Mouse (Mus musculus) intestine, postnatal 0 days (tissue): ENCODE measurements around the gene Gnl2. TPM values are rescaled to one million over a fixed set of nuclear protein-coding genes. Genes with fewer than 3 reads are reported as not detected.

Source experiments
- ATAC-seq: fragments of 200-750 bp; cut with Nextera tagmentation; 2 replicates; pipeline ENCODE4 v1.8.0; 2017; ENCODE audit warnings: mild to moderate bottlenecking, moderate TSS enrichment, moderate library complexity
- H3K27ac ChIP-seq: fragments of 300-500 bp; sonication (generic); 2 replicates; pipeline ENCODE4 v1.5.1; 2014; ENCODE audit warnings: mild to moderate bottlenecking, low read depth, low read length, moderate library complexity
- H3K27me3 ChIP-seq: fragments of 300-500 bp; sonication (generic); replicated peaks from 2 replicates; pipeline ENCODE4 v1.6.1; 2014; ENCODE audit warnings: low read length, mixed read lengths; ENCODE audit not compliant: control insufficient read depth, insufficient read depth
- H3K36me3 ChIP-seq: fragments of 300-500 bp; sonication (generic); 2 replicates; pipeline ENCODE4 v1.6.1; 2014; ENCODE audit warnings: mild to moderate bottlenecking, moderate library complexity; ENCODE audit not compliant: control insufficient read depth, insufficient read depth
- H3K4me1 ChIP-seq: fragments of 300-500 bp; sonication (generic); replicated peaks from 2 replicates; pipeline ENCODE4 v1.6.1; 2014; ENCODE audit warnings: antibody characterized with exemption, low read length, mixed read lengths; ENCODE audit not compliant: control insufficient read depth, insufficient read depth
- H3K4me2 ChIP-seq: fragments of 300-500 bp; sonication (generic); replicated peaks from 2 replicates; pipeline ENCODE4 v1.6.1; 2014; ENCODE audit warnings: low read depth, mild to moderate bottlenecking, moderate library complexity
- H3K4me3 ChIP-seq: fragments of 300-500 bp; sonication (generic); 2 replicates; pipeline ENCODE4 v1.5.1; 2014; ENCODE audit warnings: low read depth, low read length
- H3K9ac ChIP-seq: fragments of 300-500 bp; sonication (generic); 2 replicates; pipeline ENCODE4 v1.6.1; 2014; ENCODE audit warnings: mild to moderate bottlenecking, low read depth, low read length
- H3K9me3 ChIP-seq: fragments of 300-500 bp; sonication (generic); 2 replicates; pipeline ENCODE4 v1.6.1; 2016; ENCODE audit warnings: mixed run types; ENCODE audit not compliant: control insufficient read depth
- CTCF ChIP-seq: sonication (generic); IDR thresholded peaks from 2 replicates; pipeline ENCODE4 v1.5.1; 2016; ENCODE audit warnings: low read depth, mild to moderate bottlenecking, control low read depth, antibody characterized with exemption, moderate library complexity
- WGBS: fragments of 180-500 bp; shearing (Covaris S2); extraction: QIAGEN DNeasy Blood & Tissue Kit; methylation state at CpG from one replicate; pipeline ENCODE4 v1.1.7; 2014; 5-methylcytosine and 5-hydroxymethylcytosine counted together
- polyA plus RNA-seq: library from polyadenylated mRNA; unstranded; fragments of >200 nt; fragmentation: Nextera tagmentation; extraction: Ambion mirVana; gene quantifications from 2 replicates; pipeline ENCODE4 v1.2.1, GENCODE M21; 2015

The Gnl2 gene
- polyA plus RNA-seq, 1 experiment from 2014 or later = 28.6 TPM

GRCm38 (mm10) chr4:125057273-125057672 lies 40.9 kb downstream of the Gnl2 start:
- H3K9me3 ChIP-seq = no peaks in the 10 kb centered on the region
- H3K27me3 ChIP-seq = no peaks in the 10 kb centered on the region
- no peak overlapping the region for H3K9ac ChIP-seq
- no peak overlapping the region for H3K27ac ChIP-seq
- peaks cover 40% of the 10 kb centered on the region for H3K36me3 ChIP-seq
- WGBS = 50% methylated on average over 3 of the region's 3 CpGs
- ATAC-seq = no peak
- TF ChIP-seq CTCF = no peak
- H3K4me3 ChIP-seq = no peak overlapping the region
- H3K4me2 ChIP-seq = no peak overlapping the region
- H3K4me1 ChIP-seq = no peaks in the 10 kb centered on the region

DNA sequence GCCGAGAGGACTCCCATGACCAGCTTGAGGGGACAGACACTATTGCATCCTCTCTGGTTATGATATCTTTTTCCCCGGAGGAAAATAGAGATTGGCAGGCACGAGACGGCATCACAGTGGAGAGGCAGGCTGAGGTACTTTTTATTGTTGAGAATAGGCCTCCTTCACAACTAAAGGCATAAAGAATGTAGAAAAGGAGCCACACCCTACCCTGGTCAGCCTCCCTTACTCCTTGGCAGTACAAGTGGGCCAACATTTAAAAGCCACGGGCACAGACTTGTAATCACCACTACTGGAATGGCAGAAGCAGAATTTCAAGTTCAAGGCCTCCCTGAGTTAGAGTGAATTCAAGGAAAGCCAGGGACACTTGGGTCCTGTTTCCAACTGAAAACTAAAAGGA lies 41.6 kb downstream of the Gnl2 start:
- Histone ChIP-seq H3K36me3 (peaks cover 33% of the 10 kb centered on the region), H3K27ac (no peak overlapping the region), H3K4me3 (no peak overlapping the region), H3K9me3 (no peaks in the 10 kb centered on the region), H3K27me3 (no peaks in the 10 kb centered on the region), H3K9ac (no peak overlapping the region), H3K4me1 (no peaks in the 10 kb centered on the region), H3K4me2 (no peak overlapping the region)
- WGBS = 44% methylated on average over 5 of the region's 5 CpGs
- no peak for ATAC-seq
- TF ChIP-seq CTCF = no peak

DNA sequence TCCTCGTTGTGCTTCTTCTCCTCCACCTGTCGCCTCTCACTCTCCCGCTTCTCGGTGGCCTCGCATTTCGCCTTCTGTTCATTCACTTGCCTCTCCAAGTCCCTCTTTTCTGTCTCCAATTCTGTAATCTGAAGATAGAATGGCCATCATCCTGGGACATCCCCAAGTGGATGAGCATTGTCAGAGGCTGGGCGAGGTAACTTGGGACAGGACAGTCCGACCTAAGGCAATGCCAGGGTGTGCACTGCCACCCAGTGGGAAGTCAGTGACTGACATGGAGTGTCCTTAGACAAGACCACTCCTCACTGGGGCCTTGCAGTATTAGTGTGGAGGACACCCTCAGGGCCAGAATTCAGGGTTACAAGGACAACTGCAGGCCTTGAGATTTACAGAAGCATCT lies 42.6 kb downstream of the Gnl2 start:
- H3K9ac ChIP-seq = no peak overlapping the region
- H3K27ac ChIP-seq = no peak overlapping the region
- H3K4me1 ChIP-seq = no peaks in the 10 kb centered on the region
- H3K27me3 ChIP-seq = no peaks in the 10 kb centered on the region
- H3K9me3 ChIP-seq = no peaks in the 10 kb centered on the region
- 2% methylated on average over 8 of the region's 8 CpGs for WGBS
- peak; percentile 52; the same call in 1 of the 2 replicates for ATAC-seq
- no peak overlapping the region for H3K4me3 ChIP-seq
- peak; percentile 94 for TF ChIP-seq CTCF
- H3K36me3 ChIP-seq = peaks cover 23% of the 10 kb centered on the region
- H3K4me2 ChIP-seq = peak overlapping the region; percentile 47

DNA sequence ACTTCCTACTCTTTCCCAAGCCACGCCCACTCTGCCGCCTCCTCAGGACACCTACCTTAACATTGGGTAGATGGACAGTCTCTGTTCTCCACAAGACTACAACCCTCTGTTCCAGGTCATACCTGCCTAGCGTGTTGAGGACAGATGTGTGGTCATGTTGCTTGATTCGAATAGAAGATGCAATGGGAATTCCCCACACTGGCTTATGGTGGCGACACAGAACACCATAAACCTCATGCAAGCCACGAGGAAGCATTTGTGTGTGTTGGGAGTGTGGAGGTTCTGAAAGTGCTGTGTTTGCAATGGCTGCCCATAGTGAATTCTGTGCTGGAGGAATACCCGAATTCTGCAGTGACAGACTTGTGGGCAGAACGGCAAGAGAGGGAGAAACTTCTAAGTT lies 47.4 kb downstream of the Gnl2 start:
- no peak overlapping the region for H3K9ac ChIP-seq
- WGBS = 67% methylated on average over 8 of the region's 8 CpGs
- H3K36me3 ChIP-seq = peaks cover 1% of the 10 kb centered on the region; the same call in 1 of the 2 replicates
- H3K4me3 ChIP-seq = no peak overlapping the region
- H3K27me3 ChIP-seq = no peaks in the 10 kb centered on the region
- peaks cover 8% of the 10 kb centered on the region for H3K4me1 ChIP-seq
- ATAC-seq = no peak
- no peak overlapping the region for H3K4me2 ChIP-seq
- H3K27ac ChIP-seq = no peak overlapping the region
- no peaks in the 10 kb centered on the region for H3K9me3 ChIP-seq
- TF ChIP-seq CTCF = no peak

GRCm38 (mm10) chr4:125065517-125066307 lies 49.3 kb downstream of the Gnl2 start, which contains the start of gene Dnali1:
TSS of gene Dnali1 (minus strand) at chr4:125065703.
- ATAC-seq = peak; percentile 7; the same call in 1 of the 2 replicates
- WGBS = 2% methylated on average over 26 of the region's 26 CpGs
- H3K9me3 ChIP-seq = no peaks in the 10 kb centered on the region

GRCm38 (mm10) chr4:125066490-125067370 lies 50.3 kb downstream of the Gnl2 start, which contains the start of gene Snip1:
TSS of gene Snip1 (plus strand) at chr4:125066672.
- H3K9ac ChIP-seq = peak within 1 kb of the TSS; percentile 88
- H3K27me3 ChIP-seq = no peaks in the 10 kb centered on the region
- peak within 1 kb of the TSS; percentile 67 for H3K4me2 ChIP-seq
- TF ChIP-seq CTCF = no peak
- H3K27ac ChIP-seq = peak within 1 kb of the TSS; percentile 87
- peaks cover 8% of the 10 kb centered on the region for H3K4me1 ChIP-seq
- H3K9me3 ChIP-seq = no peaks in the 10 kb centered on the region
- peak within 1 kb of the TSS; percentile 83 for H3K4me3 ChIP-seq
- WGBS = under 1% methylated on average over 77 of the region's 78 CpGs
- peaks cover 27% of the 10 kb centered on the region for H3K36me3 ChIP-seq
- ATAC-seq = peak; percentile 95

More at GRCm38 (mm10) chr4:125065517-125066307, 49.3 kb downstream of the Gnl2 start, which contains the start of gene Dnali1:
- Histone ChIP-seq H3K27ac (peak within 1 kb of the TSS; percentile 87), H3K9ac (peak within 1 kb of the TSS; percentile 88), H3K27me3 (no peaks in the 10 kb centered on the region), H3K4me1 (peaks cover 8% of the 10 kb centered on the region), H3K4me3 (peak within 1 kb of the TSS; percentile 83), H3K4me2 (peak within 1 kb of the TSS; percentile 67), H3K36me3 (peaks cover 17% of the 10 kb centered on the region)
- 0 out of 2 replicates have a peak, but pooled peaks have one; percentile 2 for TF ChIP-seq CTCF
